Mouse (Mus musculus) embryo, embryonic 10.5 days (tissue): ENCODE results near the gene Nxn.
A peak's percentile ranks its signal among the peaks of the same experiment; 100 is the strongest.

Source experiments
- DNase-seq: peaks from one replicate; pipeline ENCODE4 v3.0.0-alpha.2; 2015; ENCODE audit warnings: low spot score

Gene Nxn

GRCm38 (mm10) chr11:76328522-76329290 lies 70.2 kb downstream of the Nxn start:
- no peak for DNase-seq

DNA sequence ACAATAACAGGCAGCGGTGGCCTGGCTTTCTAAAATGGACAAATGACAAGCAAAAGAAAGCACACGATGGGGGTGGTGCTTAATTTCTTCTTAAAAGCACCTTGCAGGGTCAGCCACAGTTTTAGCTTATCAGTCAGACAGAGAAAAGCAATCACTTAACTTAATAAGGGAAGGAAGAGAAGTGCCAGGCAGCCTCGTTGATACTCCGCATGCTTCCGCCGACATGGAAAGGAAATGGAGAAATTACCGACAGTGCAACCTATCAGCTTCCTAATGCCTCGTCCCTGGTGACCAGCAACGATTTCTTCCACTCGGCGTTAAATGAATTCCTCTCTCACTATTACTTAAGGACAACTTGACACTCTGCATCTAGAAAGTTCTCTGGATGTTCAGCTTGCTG lies 70.9 kb downstream of the Nxn start:
- DNase-seq: no peak

DNA sequence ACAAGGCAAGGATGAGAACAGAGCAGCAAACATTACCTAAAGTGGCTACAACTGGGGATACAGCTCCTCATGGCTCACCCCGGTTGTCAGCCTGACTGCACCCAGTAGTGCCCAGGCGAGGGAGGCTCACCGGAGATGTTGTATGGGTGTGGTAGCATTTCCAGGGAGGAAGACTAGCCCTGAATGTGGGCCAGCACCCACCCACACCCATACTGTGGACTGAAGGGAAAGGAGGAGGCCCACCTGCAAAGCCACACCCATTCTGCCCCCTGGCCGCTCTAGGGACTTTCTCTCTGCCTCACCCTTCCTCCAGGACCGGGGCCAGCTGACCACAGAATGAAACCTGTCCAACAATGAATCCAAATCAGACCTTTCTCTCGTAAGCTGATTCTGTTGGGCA lies 72.3 kb downstream of the Nxn start:
- DNase-seq: no peak

DNA sequence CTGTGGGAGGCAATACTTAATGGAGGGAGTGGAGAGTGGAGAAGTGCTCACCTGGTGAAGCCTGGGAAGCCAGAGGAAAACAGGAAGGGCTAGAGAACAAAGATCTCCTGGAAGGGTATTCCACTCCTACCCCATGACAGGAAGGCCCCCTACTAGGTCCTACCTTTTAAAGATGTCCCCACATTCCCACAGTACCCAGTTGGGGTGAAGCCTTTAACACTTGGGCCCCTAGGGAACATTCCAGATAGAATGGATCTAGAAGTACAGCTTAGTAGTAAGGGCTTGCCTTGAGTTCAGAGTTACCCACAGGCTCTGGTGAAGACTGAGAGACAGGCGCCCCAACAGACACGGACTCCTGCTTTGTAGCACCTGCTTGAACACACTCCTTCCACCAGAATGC lies 72.9 kb downstream of the Nxn start:
- DNase-seq: no peak

GRCm38 (mm10) chr11:76324801-76325200 lies 74.1 kb downstream of the Nxn start:
- DNase-seq: no peak

GRCm38 (mm10) chr11:76324207-76324606 lies 74.7 kb downstream of the Nxn start:
- no peak for DNase-seq

DNA sequence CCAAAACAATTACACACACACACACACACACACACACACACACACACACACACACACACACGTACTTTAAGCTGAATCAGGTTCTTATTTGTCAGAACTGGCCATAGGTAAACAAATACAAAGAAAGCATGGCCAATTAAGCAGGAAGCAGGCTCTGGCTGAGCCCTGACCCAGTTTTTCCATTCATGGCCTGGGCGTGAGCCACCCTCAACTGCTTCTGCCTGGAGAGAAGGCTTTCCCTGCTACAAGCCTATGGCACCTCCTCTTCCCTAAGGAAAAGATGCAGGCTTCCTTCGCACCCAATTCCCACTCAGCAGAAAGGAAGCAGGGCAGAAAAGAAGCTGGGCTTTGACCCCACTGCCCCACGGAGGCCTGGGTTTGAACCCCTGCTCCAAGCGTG lies 76.0 kb downstream of the Nxn start:
- no peak for DNase-seq

DNA sequence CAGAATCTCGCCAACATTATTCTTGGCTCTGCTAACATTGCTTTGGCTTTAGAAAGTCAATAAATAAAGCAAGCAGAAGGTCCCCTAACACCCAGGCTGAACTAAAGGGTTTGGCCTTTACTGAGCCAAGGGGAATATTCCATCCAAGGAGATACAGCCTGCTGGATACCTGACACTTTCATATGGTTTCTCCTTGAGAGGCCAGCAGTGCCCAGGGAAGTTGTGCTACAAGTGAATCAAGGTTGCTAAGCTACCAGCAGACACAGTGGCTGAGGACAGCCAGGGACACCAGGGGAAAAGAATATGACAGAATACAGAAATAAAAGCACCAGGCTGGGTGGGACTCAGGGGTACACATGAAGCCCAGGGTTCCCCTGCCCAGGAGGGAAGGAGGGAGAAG lies 76.9 kb downstream of the Nxn start:
- no peak for DNase-seq

GRCm38 (mm10) chr11:76320475-76320874 lies 78.5 kb downstream of the Nxn start:
- no peak for DNase-seq

GRCm38 (mm10) chr11:76319714-76320435 lies 79.1 kb downstream of the Nxn start:
- DNase-seq: no peak

- no peak for DNase-seq
These were observed 81.0 kb downstream of the Nxn start for GRCm38 (mm10) chr11:76317904-76318303.

- DNase-seq: no peak
These were observed 83.0 kb downstream of the Nxn start for GRCm38 (mm10) chr11:76315785-76316444.

DNA sequence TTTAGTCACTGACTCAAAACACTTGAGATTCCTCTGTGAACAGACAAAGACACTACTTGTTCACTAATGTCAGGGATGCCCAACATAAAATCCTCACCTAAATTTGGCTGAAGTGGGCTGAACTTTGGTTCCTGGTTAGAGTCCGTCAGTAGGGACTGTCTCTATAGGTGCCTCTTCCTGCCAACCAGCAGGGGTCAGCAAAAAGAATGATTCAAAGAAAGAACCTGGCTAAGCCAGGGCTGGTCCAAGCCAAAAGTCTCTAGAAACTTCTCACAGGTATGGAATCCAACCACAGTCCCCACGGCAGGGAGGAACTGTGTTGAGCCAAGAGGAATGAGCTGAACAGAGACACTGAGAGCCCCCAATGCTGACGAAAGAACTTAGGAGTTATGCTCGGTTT lies 84.2 kb downstream of the Nxn start:
- no peak for DNase-seq

DNA sequence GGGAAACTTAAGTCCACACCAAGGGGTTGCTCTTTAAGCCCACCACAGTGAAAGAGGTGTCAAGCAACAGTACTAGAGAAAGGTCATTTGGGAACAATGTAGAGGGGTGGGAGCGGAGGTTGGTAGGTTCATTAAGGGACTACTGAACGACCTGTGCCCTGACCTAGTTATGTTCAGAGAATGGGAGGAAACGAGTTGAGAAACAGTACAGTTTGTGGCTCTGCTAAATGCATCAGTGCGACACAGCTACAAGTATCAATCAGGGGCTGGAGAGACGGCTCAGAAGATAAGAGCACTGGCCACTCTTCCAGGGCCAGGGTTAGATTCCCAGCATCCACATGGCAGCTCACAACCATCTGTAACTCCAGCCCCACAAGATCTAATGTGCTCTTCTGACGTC lies 84.8 kb downstream of the Nxn start:
- DNase-seq: no peak

- no peak for DNase-seq
These were observed 86.1 kb downstream of the Nxn start for GRCm38 (mm10) chr11:76312805-76313204.

GRCm38 (mm10) chr11:76311224-76312000 lies 87.5 kb downstream of the Nxn start:
- DNase-seq: no peak

DNA sequence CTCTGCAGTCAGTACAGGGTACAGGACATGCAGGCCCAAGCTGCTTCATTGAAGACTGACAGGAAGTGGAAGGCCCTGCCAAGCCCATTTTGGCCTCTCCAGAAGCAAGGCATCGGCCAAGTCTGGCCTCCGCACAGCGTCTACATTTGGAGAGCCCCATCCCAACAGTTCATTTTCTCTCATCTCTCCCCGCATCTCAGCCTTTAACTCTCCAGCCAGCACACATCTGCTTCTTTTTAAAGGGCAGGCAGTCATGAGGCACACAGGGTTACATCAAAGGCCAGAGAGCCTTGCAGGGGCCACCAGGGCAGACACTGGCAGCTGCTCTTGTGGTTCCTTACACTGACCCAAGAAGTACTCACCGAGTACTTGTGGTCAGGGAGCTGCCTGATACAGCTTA lies 89.1 kb downstream of the Nxn start:
- DNase-seq: peak; percentile 65

- DNase-seq: no peak
These were observed 89.9 kb downstream of the Nxn start for GRCm38 (mm10) chr11:76309072-76309471.

- DNase-seq: no peak
These were observed 92.2 kb downstream of the Nxn start for GRCm38 (mm10) chr11:76306769-76307168.

DNA sequence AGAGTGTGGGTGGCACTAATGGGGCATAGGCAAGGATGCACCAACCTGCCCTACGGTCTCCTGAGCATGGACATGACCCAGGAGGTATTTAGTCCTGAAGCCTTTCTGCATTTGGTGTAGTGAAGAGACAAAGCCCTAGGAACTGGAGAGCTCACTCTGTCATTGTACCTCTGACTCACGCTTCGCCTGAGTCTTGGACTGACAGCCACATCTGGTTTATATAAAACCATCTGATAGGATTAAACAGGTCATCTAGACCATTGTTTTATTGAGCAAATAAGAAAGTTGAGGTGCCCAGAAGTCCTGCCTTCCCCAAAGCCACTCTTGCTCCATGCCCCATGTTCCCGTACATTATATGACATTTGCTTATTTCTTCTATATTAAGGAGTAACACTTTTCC lies 93.4 kb downstream of the Nxn start:
- DNase-seq: no peak

DNA sequence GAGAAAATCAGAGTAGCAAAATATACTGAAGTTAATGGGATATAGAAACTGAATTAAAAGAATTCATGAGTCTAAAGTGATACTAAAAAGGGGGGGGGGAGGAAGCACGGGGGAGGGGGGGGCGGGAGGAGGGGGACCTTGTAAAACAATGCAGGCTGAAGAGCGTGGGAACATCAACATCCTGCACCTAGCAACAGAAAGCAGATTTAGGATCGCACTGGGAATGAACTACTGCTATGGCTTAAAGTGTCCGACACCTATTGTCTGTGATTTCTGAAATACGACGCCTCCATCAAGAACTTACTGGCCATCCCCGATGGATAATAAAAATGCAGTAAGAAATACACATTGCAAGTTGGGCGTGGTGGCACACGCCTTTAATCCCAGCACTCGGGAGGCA lies 95.6 kb downstream of the Nxn start:
- no peak for DNase-seq

GRCm38 (mm10) chr11:76300862-76301261 lies 98.1 kb downstream of the Nxn start:
- no peak for DNase-seq
